Mouse (Mus musculus): ENCODE measurements around the gene Srsf3. TPM values are rescaled to one million over a fixed set of nuclear protein-coding genes. Genes with fewer than 3 reads are reported as not detected.
A peak's percentile ranks its signal among the peaks of the same experiment; 100 is the strongest.

Srsf3 gene
- polyA plus RNA-seq, 1 experiment from 2014 or later: 593 TPM

GRCm38 (mm10) chr17:29056207-29056606, 23.8 kb downstream of the Srsf3 start:
- Histone ChIP-seq H3K27me3 (ENCODE audit: control insufficient read depth, insufficient read depth, low read depth, low read length) (no peaks in the 10 kb centered on the region), H3K9ac (ENCODE audit: low read length) (no peak overlapping the region), H3K27ac (ENCODE audit: low read length) (no peak overlapping the region), H3K36me3 (ENCODE audit: control insufficient read depth, insufficient read depth, low read length) (no peaks in the 10 kb centered on the region), H3K4me3 (ENCODE audit: low read length) (no peak overlapping the region), H3K9me3 (ENCODE audit: control insufficient read depth, low read length) (no peaks in the 10 kb centered on the region), H3K4me1 (replicated peaks; ENCODE audit: control insufficient read depth, insufficient read depth, low read length) (peaks cover 24% of the 10 kb centered on the region), H3K4me2 (ENCODE audit: low read depth, low read length) (no peak overlapping the region)
- WGBS: 25% methylated on average over 7 of the region's 7 CpGs
- no peak for ATAC-seq (ENCODE audit: low read depth)

- no peak for ATAC-seq (ENCODE audit: low read depth)
- Histone ChIP-seq H3K36me3 (ENCODE audit: control insufficient read depth, insufficient read depth, low read length) (no peaks in the 10 kb centered on the region), H3K27ac (ENCODE audit: low read length) (no peak overlapping the region), H3K9ac (ENCODE audit: low read length) (no peak overlapping the region), H3K4me1 (replicated peaks; ENCODE audit: control insufficient read depth, insufficient read depth, low read length) (peaks cover 24% of the 10 kb centered on the region), H3K4me2 (ENCODE audit: low read depth, low read length) (no peak overlapping the region), H3K4me3 (ENCODE audit: low read length) (no peak overlapping the region), H3K9me3 (ENCODE audit: control insufficient read depth, low read length) (no peaks in the 10 kb centered on the region), H3K27me3 (ENCODE audit: control insufficient read depth, insufficient read depth, low read depth, low read length) (no peaks in the 10 kb centered on the region)
- 11% methylated on average over 8 of the region's 8 CpGs for WGBS
These were observed 24.3 kb downstream of the Srsf3 start for GRCm38 (mm10) chr17:29056699-29057151.

- Histone ChIP-seq H3K4me2 (ENCODE audit: low read depth, low read length) (no peak overlapping the region), H3K27ac (ENCODE audit: low read length) (no peak overlapping the region), H3K27me3 (ENCODE audit: control insufficient read depth, insufficient read depth, low read depth, low read length) (no peaks in the 10 kb centered on the region), H3K4me3 (ENCODE audit: low read length) (no peak overlapping the region), H3K9ac (ENCODE audit: low read length) (no peak overlapping the region), H3K36me3 (ENCODE audit: control insufficient read depth, insufficient read depth, low read length) (no peaks in the 10 kb centered on the region), H3K9me3 (ENCODE audit: control insufficient read depth, low read length) (no peaks in the 10 kb centered on the region), H3K4me1 (replicated peaks; ENCODE audit: control insufficient read depth, insufficient read depth, low read length) (peaks cover 26% of the 10 kb centered on the region)
- WGBS: 66% methylated on average over 11 of the region's 11 CpGs
- ATAC-seq (ENCODE audit: low read depth): no peak
These were observed 25.0 kb downstream of the Srsf3 start for GRCm38 (mm10) chr17:29057361-29057890.

GRCm38 (mm10) chr17:29057961-29058360, 25.5 kb downstream of the Srsf3 start:
- no peak for ATAC-seq (ENCODE audit: low read depth)
- H3K4me1 ChIP-seq (replicated peaks; ENCODE audit: control insufficient read depth, insufficient read depth, low read length): peaks cover 26% of the 10 kb centered on the region
- H3K4me3 ChIP-seq (ENCODE audit: low read length): no peak overlapping the region
- no peak overlapping the region for H3K9ac ChIP-seq (ENCODE audit: low read length)
- H3K27me3 ChIP-seq (ENCODE audit: control insufficient read depth, insufficient read depth, low read depth, low read length): no peaks in the 10 kb centered on the region
- no peaks in the 10 kb centered on the region for H3K36me3 ChIP-seq (ENCODE audit: control insufficient read depth, insufficient read depth, low read length)
- H3K4me2 ChIP-seq (ENCODE audit: low read depth, low read length): no peak overlapping the region
- WGBS: 51% methylated on average over 10 of the region's 10 CpGs
- H3K9me3 ChIP-seq (ENCODE audit: control insufficient read depth, low read length): no peaks in the 10 kb centered on the region
- H3K27ac ChIP-seq (ENCODE audit: low read length): peak overlapping the region; percentile 23; the same call in 1 of the 2 replicates

GRCm38 (mm10) chr17:29058487-29058886, 26.1 kb downstream of the Srsf3 start:
- Histone ChIP-seq H3K27me3 (ENCODE audit: control insufficient read depth, insufficient read depth, low read depth, low read length) (no peaks in the 10 kb centered on the region), H3K9ac (ENCODE audit: low read length) (no peak overlapping the region), H3K36me3 (ENCODE audit: control insufficient read depth, insufficient read depth, low read length) (no peaks in the 10 kb centered on the region), H3K27ac (ENCODE audit: low read length) (no peak overlapping the region), H3K4me3 (ENCODE audit: low read length) (no peak overlapping the region), H3K9me3 (ENCODE audit: control insufficient read depth, low read length) (no peaks in the 10 kb centered on the region), H3K4me1 (replicated peaks; ENCODE audit: control insufficient read depth, insufficient read depth, low read length) (peaks cover 25% of the 10 kb centered on the region), H3K4me2 (ENCODE audit: low read depth, low read length) (no peak overlapping the region)
- ATAC-seq (ENCODE audit: low read depth): no peak
- 73% methylated on average over 8 of the region's 8 CpGs for WGBS

GRCm38 (mm10) chr17:29059581-29059980, 27.2 kb downstream of the Srsf3 start:
- Histone ChIP-seq H3K4me1 (replicated peaks; ENCODE audit: control insufficient read depth, insufficient read depth, low read length) (peaks cover 18% of the 10 kb centered on the region), H3K27ac (ENCODE audit: low read length) (no peak overlapping the region), H3K9ac (ENCODE audit: low read length) (no peak overlapping the region), H3K4me2 (ENCODE audit: low read depth, low read length) (no peak overlapping the region), H3K27me3 (ENCODE audit: control insufficient read depth, insufficient read depth, low read depth, low read length) (no peaks in the 10 kb centered on the region), H3K9me3 (ENCODE audit: control insufficient read depth, low read length) (no peaks in the 10 kb centered on the region), H3K36me3 (ENCODE audit: control insufficient read depth, insufficient read depth, low read length) (no peaks in the 10 kb centered on the region), H3K4me3 (ENCODE audit: low read length) (no peak overlapping the region)
- ATAC-seq (ENCODE audit: low read depth): no peak
- WGBS: 53% methylated on average over 3 of the region's 3 CpGs

GRCm38 (mm10) chr17:29060946-29061345, 28.5 kb downstream of the Srsf3 start:
- peaks cover 18% of the 10 kb centered on the region for H3K4me1 ChIP-seq (replicated peaks; ENCODE audit: control insufficient read depth, insufficient read depth, low read length)
- no peak overlapping the region for H3K9ac ChIP-seq (ENCODE audit: low read length)
- H3K36me3 ChIP-seq (ENCODE audit: control insufficient read depth, insufficient read depth, low read length): no peaks in the 10 kb centered on the region
- H3K27ac ChIP-seq (ENCODE audit: low read length): no peak overlapping the region
- no peaks in the 10 kb centered on the region for H3K27me3 ChIP-seq (ENCODE audit: control insufficient read depth, insufficient read depth, low read depth, low read length)
- H3K4me3 ChIP-seq (ENCODE audit: low read length): no peak overlapping the region
- ATAC-seq (ENCODE audit: low read depth): no peak
- no peak overlapping the region for H3K4me2 ChIP-seq (ENCODE audit: low read depth, low read length)
- 84% methylated on average over 9 of the region's 9 CpGs for WGBS
- H3K9me3 ChIP-seq (ENCODE audit: control insufficient read depth, low read length): no peaks in the 10 kb centered on the region

GRCm38 (mm10) chr17:29062119-29063035, 29.9 kb downstream of the Srsf3 start:
- H3K27ac ChIP-seq (ENCODE audit: low read length): no peak overlapping the region
- no peaks in the 10 kb centered on the region for H3K9me3 ChIP-seq (ENCODE audit: control insufficient read depth, low read length)
- 36% methylated on average over 13 of the region's 13 CpGs for WGBS
- H3K4me1 ChIP-seq (replicated peaks; ENCODE audit: control insufficient read depth, insufficient read depth, low read length): peaks cover 9% of the 10 kb centered on the region
- no peaks in the 10 kb centered on the region for H3K27me3 ChIP-seq (ENCODE audit: control insufficient read depth, insufficient read depth, low read depth, low read length)
- no peak for ATAC-seq (ENCODE audit: low read depth)
- H3K9ac ChIP-seq (ENCODE audit: low read length): no peak overlapping the region
- H3K36me3 ChIP-seq (ENCODE audit: control insufficient read depth, insufficient read depth, low read length): no peaks in the 10 kb centered on the region
- H3K4me3 ChIP-seq (ENCODE audit: low read length): no peak overlapping the region
- H3K4me2 ChIP-seq (ENCODE audit: low read depth, low read length): no peak overlapping the region

- 59% methylated on average over 8 of the region's 8 CpGs for WGBS
- Histone ChIP-seq H3K27me3 (ENCODE audit: control insufficient read depth, insufficient read depth, low read depth, low read length) (no peaks in the 10 kb centered on the region), H3K9ac (ENCODE audit: low read length) (no peak overlapping the region), H3K4me3 (ENCODE audit: low read length) (no peak overlapping the region), H3K4me1 (replicated peaks; ENCODE audit: control insufficient read depth, insufficient read depth, low read length) (peaks cover 5% of the 10 kb centered on the region; the same call in 1 of the 2 replicates), H3K9me3 (ENCODE audit: control insufficient read depth, low read length) (no peaks in the 10 kb centered on the region), H3K4me2 (ENCODE audit: low read depth, low read length) (no peak overlapping the region), H3K36me3 (ENCODE audit: control insufficient read depth, insufficient read depth, low read length) (no peaks in the 10 kb centered on the region), H3K27ac (ENCODE audit: low read length) (no peak overlapping the region)
- no peak for ATAC-seq (ENCODE audit: low read depth)
These were observed 30.9 kb downstream of the Srsf3 start for GRCm38 (mm10) chr17:29063121-29063987.

Measured in lung, embryonic 16.5 days (tissue).